14 mouse cellular contexts compared by ENCODE assay signal in genomic region chr13:44059436-44059835, GRCm38 (mm10).
DNase-seq lines count a peak whose midpoint lies in the region; ATAC-seq lines count a peak whose summit lies in the region.
"Had no signal": no experiment of that assay in that cellular context is flagged by ENCODE, and none has a peak within 500 bp of the region (broad histone marks: within the 10 kb centered on the region; RNA-seq: fewer than 3 reads in every experiment).

No protein-coding gene starts in this region.

- 23% methylated on average over 8 of the region's 8 CpGs for WGBS in heart, embryonic 13.5 days
- 77% methylated on average over 8 of the region's 8 CpGs for WGBS in forebrain, embryonic 10.5 days
- 65% methylated on average over 8 of the region's 8 CpGs for WGBS in kidney, embryonic 16.5 days

- H3K9me3 ChIP-seq in heart, embryonic 13.5 days = no peaks in the 10 kb centered on the region
- no peaks in the 10 kb centered on the region for H3K9me3 ChIP-seq in forebrain, embryonic 10.5 days
- H3K9me3 ChIP-seq in kidney, embryonic 16.5 days (ENCODE audit: low read length) = no peaks in the 10 kb centered on the region

- H3K27me3 ChIP-seq in heart, embryonic 13.5 days (replicated peaks) = no peaks in the 10 kb centered on the region
- H3K27me3 ChIP-seq in forebrain, embryonic 10.5 days (ENCODE audit: poor library complexity, severe bottlenecking) = peaks cover 41% of the 10 kb centered on the region
- H3K27me3 ChIP-seq in kidney, embryonic 16.5 days (ENCODE audit: insufficient read depth, low read length) = no peaks in the 10 kb centered on the region
- H3K27me3 ChIP-seq: CH12.LX, Patski had no signal

- H3K36me3 ChIP-seq in heart, embryonic 13.5 days = no peaks in the 10 kb centered on the region
- no peaks in the 10 kb centered on the region for H3K36me3 ChIP-seq in forebrain, embryonic 10.5 days (replicated peaks)
- H3K36me3 ChIP-seq in kidney, embryonic 16.5 days (ENCODE audit: insufficient read depth, low read length) = no peaks in the 10 kb centered on the region

- H3K9ac ChIP-seq in heart, embryonic 13.5 days = no peak overlapping the region
- H3K9ac ChIP-seq in kidney, embryonic 16.5 days (replicated peaks; ENCODE audit: low read length) = no peak overlapping the region

- no peak overlapping the region for H3K4me3 ChIP-seq in heart, embryonic 13.5 days
- no peak overlapping the region for H3K4me3 ChIP-seq in forebrain, embryonic 10.5 days
- no peak overlapping the region for H3K4me3 ChIP-seq in kidney, embryonic 16.5 days (ENCODE audit: low read length)

- DNase-seq in heart, postnatal 4 days = no peak
- DNase-seq in cerebellum, adult 11-12 months = peak; percentile 58
- DNase-seq in thymus, postnatal 36 days = peak; percentile 39 to 54
- no peak for DNase-seq in forebrain, embryonic 10.5 days (ENCODE audit: extremely low spot score, low spot score)
- DNase-seq: gastrocnemius, postnatal 36 days; kidney, postnatal 14 days; right cerebral cortex, postnatal 25 days had no signal

- peak overlapping the region; percentile 40; the same call in 1 of the 2 replicates for H3K27ac ChIP-seq in heart, embryonic 13.5 days (replicated peaks)
- H3K27ac ChIP-seq in forebrain, embryonic 10.5 days = no peak overlapping the region
- H3K27ac ChIP-seq in kidney, embryonic 16.5 days (ENCODE audit: low read length) = no peak overlapping the region

- no peak for ATAC-seq in heart, embryonic 13.5 days (ENCODE audit: extremely low read depth, insufficient number of reproducible peaks, low FRiP score, low TSS enrichment)
- ATAC-seq in megakaryocyte progenitor cell, adult 5-6 weeks (replicated peaks; ENCODE audit: poor library complexity) = peak; percentile 87
- ATAC-seq in kidney, embryonic 16.5 days (ENCODE audit: low FRiP score, low TSS enrichment) = no peak
- ATAC-seq: intestine, embryonic 16.5 days; Patski had no signal

- no peak overlapping the region for H3K4me2 ChIP-seq in heart, embryonic 13.5 days
- no peak overlapping the region for H3K4me2 ChIP-seq in kidney, embryonic 16.5 days (replicated peaks; ENCODE audit: low read depth, low read length)
- H3K4me2 ChIP-seq: midbrain, embryonic 11.5 days had no signal

- peaks cover 92% of the 10 kb centered on the region for H3K4me1 ChIP-seq in heart, embryonic 13.5 days
- H3K4me1 ChIP-seq in forebrain, embryonic 10.5 days = peaks cover 42% of the 10 kb centered on the region
- H3K4me1 ChIP-seq in kidney, embryonic 16.5 days (ENCODE audit: insufficient read depth, low read length) = peaks cover 33% of the 10 kb centered on the region

Comparison
In these comparisons a context has a peak if more than half of its experiments do, and no peak if none do; other contexts are left out.
1. DNase-seq: peak in cerebellum, adult 11-12 months (single experiment) and thymus, postnatal 36 days (2 of 2); none in heart, postnatal 4 days (single experiment) and forebrain, embryonic 10.5 days (single experiment).